ENCODE assay signal across 23 mouse cellular contexts in the genomic region with DNA sequence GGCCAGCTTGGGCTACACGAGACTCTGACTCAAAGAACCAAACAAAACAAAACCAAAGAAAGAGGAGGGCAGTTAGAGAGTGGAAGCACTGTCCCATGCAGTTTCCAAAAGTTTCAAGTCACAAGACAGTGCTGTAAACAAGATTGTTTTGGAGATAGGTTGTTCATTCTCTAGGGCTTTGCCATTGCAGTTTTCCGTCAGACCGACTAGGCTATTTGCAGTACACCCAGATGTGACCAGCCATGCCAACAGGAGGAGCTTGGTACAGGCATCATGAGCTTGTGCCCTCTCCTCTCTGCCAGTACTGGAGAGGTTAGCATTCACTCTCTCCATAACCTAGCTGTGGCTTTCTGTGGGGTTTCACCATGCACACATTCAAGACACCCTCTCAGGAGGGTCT. TPM values are rescaled to one million over a fixed set of nuclear protein-coding genes. Genes with fewer than 3 reads are reported as not detected.
A peak's percentile ranks its signal among the peaks of the same experiment; 100 is the strongest.
DNase-seq lines count a peak whose midpoint lies in the region; ATAC-seq and TF ChIP-seq lines count a peak whose summit lies in the region.
"Had no signal": no experiment of that assay in that cellular context is flagged by ENCODE, and none has a peak within 500 bp of the region (broad histone marks: within the 10 kb centered on the region; RNA-seq: fewer than 3 reads in every experiment).

No protein-coding gene starts in this region.

- WGBS in heart, embryonic 11.5 days (ENCODE audit: insufficient replicate concordance) = 74% methylated on average over 3 of the region's 3 CpGs
- 83% methylated on average over 3 of the region's 3 CpGs for WGBS in forebrain, embryonic 11.5 days

- H3K4me3 ChIP-seq in gastrocnemius, adult 2 months = no peak overlapping the region
- no peak overlapping the region for H3K4me3 ChIP-seq in heart, embryonic 11.5 days (ENCODE audit: low read depth, low read length)
- no peak overlapping the region for H3K4me3 ChIP-seq in forebrain, embryonic 11.5 days (ENCODE audit: low read depth, low read length)
- H3K4me3 ChIP-seq: embryonic facial prominence, embryonic 10.5 days; neural tube, embryonic 12.5 days had no signal

- peaks cover 6% of the 10 kb centered on the region for H3K4me1 ChIP-seq in heart, embryonic 11.5 days (ENCODE audit: control insufficient read depth, insufficient read depth, low read length)
- H3K4me1 ChIP-seq in forebrain, embryonic 11.5 days (replicated peaks; ENCODE audit: control insufficient read depth, insufficient read depth, low read length) = no peaks in the 10 kb centered on the region
- H3K4me1 ChIP-seq: embryonic facial prominence, embryonic 10.5 days; neural tube, embryonic 12.5 days had no signal

- no peaks in the 10 kb centered on the region for H3K27me3 ChIP-seq in heart, embryonic 11.5 days (ENCODE audit: control insufficient read depth, insufficient read depth, low read length)
- no peaks in the 10 kb centered on the region for H3K27me3 ChIP-seq in forebrain, embryonic 11.5 days (ENCODE audit: control insufficient read depth, insufficient read depth, low read length)
- H3K27me3 ChIP-seq: neural tube, embryonic 12.5 days had no signal

- H3K27ac ChIP-seq in gastrocnemius, adult 2 months = peak overlapping the region; percentile 61
- H3K27ac ChIP-seq in heart, embryonic 11.5 days (ENCODE audit: low read depth, low read length) = peak overlapping the region; percentile 10; the same call in 1 of the 2 replicates
- H3K27ac ChIP-seq in forebrain, embryonic 11.5 days (ENCODE audit: low read depth, low read length) = no peak overlapping the region
- H3K27ac ChIP-seq: embryonic facial prominence, embryonic 10.5 days; neural tube, embryonic 12.5 days had no signal

- ATAC-seq in heart, embryonic 11.5 days (replicated peaks; ENCODE audit: insufficient number of reproducible peaks, low FRiP score, low TSS enrichment) = no peak
- no peak for ATAC-seq in forebrain, embryonic 11.5 days (replicated peaks; ENCODE audit: low FRiP score)
- ATAC-seq: forebrain, embryonic 14.5 days; hindbrain, embryonic 16.5 days had no signal

- peaks cover 33% of the 10 kb centered on the region for H3K36me3 ChIP-seq in heart, embryonic 11.5 days (ENCODE audit: control insufficient read depth, insufficient read depth, low read length)
- peaks cover 12% of the 10 kb centered on the region; the same call in 1 of the 2 replicates for H3K36me3 ChIP-seq in forebrain, embryonic 11.5 days (ENCODE audit: control insufficient read depth, insufficient read depth, low read length)

- no peak overlapping the region for H3K4me2 ChIP-seq in heart, embryonic 11.5 days
- H3K4me2 ChIP-seq in forebrain, embryonic 11.5 days (ENCODE audit: low read depth, low read length, severe bottlenecking) = no peak overlapping the region
- H3K4me2 ChIP-seq: midbrain, embryonic 11.5 days; neural tube, embryonic 12.5 days had no signal

- no peaks in the 10 kb centered on the region for H3K9me3 ChIP-seq in heart, embryonic 11.5 days (replicated peaks; ENCODE audit: control insufficient read depth, low read length)
- no peaks in the 10 kb centered on the region for H3K9me3 ChIP-seq in forebrain, embryonic 11.5 days (ENCODE audit: control insufficient read depth, low read length)
- H3K9me3 ChIP-seq: embryonic facial prominence, embryonic 10.5 days; neural tube, embryonic 12.5 days had no signal

- intact Hi-C loops in gastrocnemius, adult 2 months (cut with DNase I) = no loop called here

- 0 out of 2 replicates have a peak overlapping the region, but pooled peaks have one; percentile 10 for H3K9ac ChIP-seq in heart, embryonic 11.5 days (ENCODE audit: low read depth, low read length)
- no peak overlapping the region for H3K9ac ChIP-seq in forebrain, embryonic 11.5 days (ENCODE audit: low read length)
- H3K9ac ChIP-seq: neural tube, embryonic 12.5 days had no signal

- TF ChIP-seq CTCF in gastrocnemius, adult 2 months (IDR thresholded peaks at IDR 0.05) = no peak

- DNase-seq in gastrocnemius, adult 2 months = peak; percentile 22
- DNase-seq in gastrocnemius, postnatal 4 days (ENCODE audit: low spot score in 2 of 2) = no peak
- peak; percentile 8 for DNase-seq in heart, postnatal 4 days
- DNase-seq in kidney, postnatal 10 days = peak; percentile 53
- DNase-seq in adrenal gland, postnatal 4 days (ENCODE audit: low spot score in 2 of 2) = no peak
- no peak for DNase-seq in thymus, postnatal 36 days
- DNase-seq in forebrain, embryonic 11.5 days (ENCODE audit: low spot score) = no peak
- DNase-seq: adrenal gland, postnatal 10 days; cerebellum, adult 11-12 months; left cerebral cortex, postnatal 4 days; lung, postnatal 4 days; thymus, postnatal 4 days had no signal

RNA-seq across cellular contexts. Expression of gene Ncstn, which starts 10.9 kb away (rescaled TPM):
- 10 to 100 TPM; 27.1 to 31.9 TPM for total RNA-seq in gastrocnemius, adult 2 months (2021)
- total RNA-seq in gastrocnemius, postnatal 4 days (2021) = 10 to 100 TPM; 62.9 to 65.4 TPM
- 115 and 122 TPM in 2 replicates for polyA plus RNA-seq in heart, embryonic 11.5 days (2014; fragmentation: Nextera tagmentation; extraction: Ambion mirVana)
- total RNA-seq in heart, postnatal 4 days (2021) = 10 to 100 TPM; 65.6 to 67.4 TPM
- total RNA-seq in adrenal gland, postnatal 4 days (2021) = 100 to 1,000 TPM; 148 to 154 TPM
- polyA plus RNA-seq in forebrain, embryonic 11.5 days (2014; fragmentation: Nextera tagmentation; extraction: Ambion mirVana) = 107 and 117 TPM in 2 replicates

RNA-seq across cellular contexts. Expression of gene Copa, which starts 11.2 kb away (rescaled TPM):
- total RNA-seq in gastrocnemius, adult 2 months (2021) = 10 to 100 TPM; 88.3 to 90.9 TPM
- 100 to 1,000 TPM; 162 to 172 TPM for total RNA-seq in gastrocnemius, postnatal 4 days (2021)
- 146 and 201 TPM in 2 replicates for polyA plus RNA-seq in heart, embryonic 11.5 days (2014; fragmentation: Nextera tagmentation; extraction: Ambion mirVana)
- 100 to 1,000 TPM; 160 to 167 TPM for total RNA-seq in heart, postnatal 4 days (2021)
- total RNA-seq in adrenal gland, postnatal 4 days (2021) = 100 to 1,000 TPM; 187 to 205 TPM
- 182 and 187 TPM in 2 replicates for polyA plus RNA-seq in forebrain, embryonic 11.5 days (2014; fragmentation: Nextera tagmentation; extraction: Ambion mirVana)

RNA-seq across cellular contexts. Expression of gene Pex19, which starts 33.0 kb away (rescaled TPM):
- total RNA-seq in gastrocnemius, adult 2 months (2021) = 10 to 100 TPM; 62.9 to 80.8 TPM
- total RNA-seq in gastrocnemius, postnatal 4 days (2021) = 100 to 1,000 TPM; 130 to 147 TPM
- 120 and 139 TPM in 2 replicates for polyA plus RNA-seq in heart, embryonic 11.5 days (2014; fragmentation: Nextera tagmentation; extraction: Ambion mirVana)
- total RNA-seq in heart, postnatal 4 days (2021) = 100 to 1,000 TPM; 129 to 134 TPM
- 100 to 1,000 TPM; 168 to 170 TPM for total RNA-seq in adrenal gland, postnatal 4 days (2021)
- 146 and 150 TPM in 2 replicates for polyA plus RNA-seq in forebrain, embryonic 11.5 days (2014; fragmentation: Nextera tagmentation; extraction: Ambion mirVana)

RNA-seq across cellular contexts. Expression of gene Nhlh1, which starts 36.1 kb away (rescaled TPM):
- total RNA-seq in gastrocnemius, adult 2 months (2021) = not detected
- not detected for total RNA-seq in gastrocnemius, postnatal 4 days (2021)
- not detected in 2 replicates for polyA plus RNA-seq in heart, embryonic 11.5 days (2014; fragmentation: Nextera tagmentation; extraction: Ambion mirVana)
- total RNA-seq in heart, postnatal 4 days (2021) = not detected
- under 1 TPM in 1 of 2 experiments, not detected in 1; 0.31 TPM for total RNA-seq in adrenal gland, postnatal 4 days (2021)
- polyA plus RNA-seq in forebrain, embryonic 11.5 days (2014; fragmentation: Nextera tagmentation; extraction: Ambion mirVana) = 6.0 and 7.6 TPM in 2 replicates
- total RNA-seq: liver, adult 2 months; MEL; monocyte, adult 5-6 weeks had no signal
- polyA plus RNA-seq: gonadal fat pad, adult 2 months; large intestine, adult 2 months; liver, adult 2 months had no signal

RNA-seq across cellular contexts. Expression of gene Dcaf8, which starts 54.4 kb away (rescaled TPM):
- 100 to 1,000 TPM; 158 to 193 TPM for total RNA-seq in gastrocnemius, adult 2 months (2021)
- 100 to 1,000 TPM; 139 to 169 TPM for total RNA-seq in gastrocnemius, postnatal 4 days (2021)
- 85.4 and 105 TPM in 2 replicates for polyA plus RNA-seq in heart, embryonic 11.5 days (2014; fragmentation: Nextera tagmentation; extraction: Ambion mirVana)
- 100 to 1,000 TPM; 114 to 115 TPM for total RNA-seq in heart, postnatal 4 days (2021)
- 100 to 1,000 TPM; 177 to 181 TPM for total RNA-seq in adrenal gland, postnatal 4 days (2021)
- polyA plus RNA-seq in forebrain, embryonic 11.5 days (2014; fragmentation: Nextera tagmentation; extraction: Ambion mirVana) = 116 and 118 TPM in 2 replicates

Comparison
In these comparisons a context has a peak if more than half of its experiments do, and no peak if none do; other contexts are left out.
1. DNase-seq: peak in gastrocnemius, adult 2 months (single experiment), heart, postnatal 4 days (single experiment) and kidney, postnatal 10 days (single experiment); none in gastrocnemius, postnatal 4 days (0 of 2), adrenal gland, postnatal 4 days (0 of 2), thymus, postnatal 36 days (0 of 2) and forebrain, embryonic 11.5 days (single experiment).